Mouse (Mus musculus) gastrocnemius, postnatal 14 days (tissue): ENCODE measurements around the gene Nup133. TPM values are rescaled to one million over a fixed set of nuclear protein-coding genes. Genes with fewer than 3 reads are reported as not detected.
A peak's percentile ranks its signal among the peaks of the same experiment; 100 is the strongest.
"Not testable (repeated sequence)": the region's sequence is repeated elsewhere in the genome, so short reads cannot be mapped to it uniquely, and the experiment has no call there.

Experiments
- DNase-seq: peaks from one replicate; pipeline ENCODE4 v3.0.0; 2021; ENCODE audit warnings: mixed read lengths
- intact Hi-C: fragments of 180-260 bp; cut with DNase I; formaldehyde crosslinking; loops from one replicate; pipeline ENCODE4 v1.15.1; 2025; ENCODE audit warnings: low total_unique reads
- long read RNA-seq, 2 experiments: library from polyadenylated mRNA; stranded (forward); transcript quantifications; one replicate each; pipeline ENCODE4 v2.0.0; 2021
- total RNA-seq, 2 experiments: library from RNA; stranded (reverse); gene quantifications; 2 replicates each; pipeline ENCODE4 v1.2.3; 2021

Gene Nup133
- total RNA-seq: 1 to 10 TPM; 9.8 to 9.9 TPM
- long read RNA-seq, experiment 1, full-length matches to known transcripts: 8 of 14 reads
- long read RNA-seq, experiment 1, partial matches to known transcripts: 3 of 14 reads
- long read RNA-seq, experiment 1, other reads (novel, unspliced or antisense): 3 of 14 reads
- long read RNA-seq, experiment 2, full-length matches to known transcripts: 13 of 17 reads
- long read RNA-seq, experiment 2, partial matches to known transcripts: 2 of 17 reads
- long read RNA-seq, experiment 2, other reads (novel, unspliced or antisense): 2 of 17 reads

DNA sequence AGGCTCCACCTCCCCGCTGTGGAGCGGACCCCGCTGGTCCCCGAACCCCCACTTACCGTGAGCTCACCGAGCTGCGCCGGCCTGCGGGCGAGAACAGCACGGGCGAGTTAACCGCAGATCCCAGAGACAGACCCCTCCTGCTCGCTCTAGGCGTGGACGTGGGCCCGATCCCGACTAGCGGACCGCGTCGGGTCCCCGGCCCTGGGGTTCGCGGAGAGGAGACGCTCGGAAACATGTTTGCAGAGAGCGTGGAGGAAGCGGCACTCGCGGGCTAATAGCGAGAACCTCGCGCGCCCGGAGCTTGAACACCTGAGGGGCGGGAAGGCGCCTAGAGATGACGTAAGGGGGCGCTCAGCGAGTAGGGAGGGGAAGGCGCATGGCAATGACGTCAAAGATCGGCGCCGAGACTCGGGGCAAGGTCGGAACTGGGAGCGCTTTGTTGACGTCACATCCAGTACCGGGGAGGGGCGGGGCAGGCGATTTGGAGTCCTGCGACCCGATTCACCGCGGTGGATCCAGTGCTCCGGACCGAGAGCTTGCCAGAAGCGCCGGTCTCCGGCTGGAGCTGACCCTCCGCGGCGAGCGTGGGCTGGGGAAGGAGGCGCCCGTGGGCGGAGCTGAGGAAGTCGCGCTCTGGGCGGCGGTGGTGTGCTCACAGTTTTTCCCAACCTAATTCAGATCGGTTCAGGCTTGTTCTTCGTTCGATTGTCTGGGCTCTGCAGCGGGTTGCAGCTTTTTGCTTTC, at the start of gene Nup133:
TSS of gene Nup133 (minus strand) at position 324 of the 744 bp plus-strand sequence.
- DNase-seq: peak; percentile 99
- intact Hi-C loops: no loop called here

DNA sequence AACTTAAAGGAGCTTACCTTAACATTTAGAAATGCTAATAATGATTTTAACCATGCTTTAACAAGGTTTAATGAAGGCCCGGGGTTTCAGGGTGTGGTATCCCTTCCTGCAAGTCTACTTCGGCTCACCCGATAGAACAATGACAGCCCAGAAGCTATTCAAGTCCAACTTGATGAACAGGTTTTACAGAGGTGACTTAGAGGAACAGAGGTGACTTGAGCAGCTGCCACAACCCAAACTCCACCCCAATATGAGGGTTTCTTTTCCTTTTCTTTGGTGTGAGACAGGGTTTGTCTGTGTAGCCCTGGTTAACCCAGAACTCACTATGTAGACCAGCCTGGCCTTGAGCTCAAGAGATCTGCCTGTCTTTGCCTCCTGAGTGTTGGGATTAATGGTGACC, 44.9 kb upstream of the Nup133 start:
- no peak for DNase-seq
- intact Hi-C loops: no loop called here

DNA sequence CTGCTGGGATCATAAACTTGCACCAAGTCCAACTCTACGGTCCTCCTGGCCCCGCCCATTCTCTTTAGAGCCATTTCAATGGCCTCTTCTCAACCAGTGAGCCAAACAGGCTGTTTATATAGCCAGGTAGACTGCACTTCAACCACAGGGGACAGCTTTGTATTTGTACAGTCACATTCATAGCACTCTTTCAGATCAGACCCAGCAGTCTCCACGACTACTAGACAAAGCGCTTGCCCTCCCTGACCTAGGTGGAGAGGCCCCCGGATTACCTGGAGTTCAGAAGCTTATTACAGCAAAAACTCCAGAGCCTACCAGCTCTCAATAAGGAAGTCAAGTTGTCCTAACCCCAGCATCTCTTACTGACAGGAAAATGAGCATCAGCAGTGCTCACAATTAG, 44.5 kb upstream of the Nup133 start:
- no peak for DNase-seq
- intact Hi-C loops: no loop called here

DNA sequence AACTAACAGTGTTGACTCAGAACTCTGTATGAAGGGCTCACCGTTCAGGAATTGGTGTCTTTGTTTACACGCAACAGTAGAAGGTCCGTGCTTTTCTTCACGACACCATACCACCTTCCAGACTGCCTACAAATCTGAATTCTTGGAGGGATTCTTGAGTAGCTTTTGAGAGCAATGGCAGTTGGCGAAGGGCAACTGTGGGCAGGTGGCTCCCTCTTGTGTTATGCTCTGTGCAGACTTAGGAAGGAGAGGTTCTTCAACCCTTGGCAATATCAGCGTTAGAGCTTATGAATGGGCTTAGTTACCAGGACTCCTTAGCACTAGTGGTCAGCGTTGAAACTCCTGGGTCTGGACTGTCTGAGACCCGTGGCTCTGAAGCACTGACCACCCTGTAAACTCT, 43.5 kb upstream of the Nup133 start:
- no peak for DNase-seq
- intact Hi-C loops: no loop called here

DNA sequence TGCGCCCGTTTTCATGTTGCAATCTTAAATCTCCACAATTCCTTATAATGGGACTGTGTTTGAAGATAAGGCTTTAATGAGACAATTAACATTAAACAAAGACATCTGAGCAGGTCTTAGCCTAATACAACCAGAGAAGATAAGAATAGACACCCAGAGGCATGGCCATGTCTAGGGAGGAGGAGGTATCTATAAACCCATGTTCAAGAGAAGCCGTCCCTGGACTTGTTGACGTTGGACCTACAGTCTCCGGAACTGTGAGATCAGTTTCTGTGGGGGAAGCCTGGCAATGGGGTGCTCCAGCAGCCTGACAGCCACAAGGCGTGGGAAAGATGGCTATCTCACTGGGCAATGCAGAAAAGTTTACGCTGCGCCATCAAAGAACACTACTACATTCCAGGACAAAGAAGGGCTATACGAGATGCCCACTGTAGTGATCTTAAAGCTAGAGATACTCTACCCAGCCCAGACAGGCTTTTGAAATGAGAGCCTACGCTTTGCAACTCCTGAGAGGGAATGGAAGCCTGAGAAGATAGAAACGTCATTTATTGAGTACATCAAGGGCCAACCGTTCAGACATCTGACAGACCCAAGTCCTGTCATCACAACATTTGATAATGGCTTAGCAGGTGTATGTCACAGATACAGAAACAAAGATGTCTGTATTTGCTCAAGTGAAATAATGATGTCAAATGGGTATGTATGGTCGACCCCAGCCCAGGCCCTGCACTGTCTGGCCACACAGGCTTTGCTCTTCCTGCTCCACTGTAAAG, 41.4 kb upstream of the Nup133 start:
- intact Hi-C loops: no loop called here
- DNase-seq: no peak

DNA sequence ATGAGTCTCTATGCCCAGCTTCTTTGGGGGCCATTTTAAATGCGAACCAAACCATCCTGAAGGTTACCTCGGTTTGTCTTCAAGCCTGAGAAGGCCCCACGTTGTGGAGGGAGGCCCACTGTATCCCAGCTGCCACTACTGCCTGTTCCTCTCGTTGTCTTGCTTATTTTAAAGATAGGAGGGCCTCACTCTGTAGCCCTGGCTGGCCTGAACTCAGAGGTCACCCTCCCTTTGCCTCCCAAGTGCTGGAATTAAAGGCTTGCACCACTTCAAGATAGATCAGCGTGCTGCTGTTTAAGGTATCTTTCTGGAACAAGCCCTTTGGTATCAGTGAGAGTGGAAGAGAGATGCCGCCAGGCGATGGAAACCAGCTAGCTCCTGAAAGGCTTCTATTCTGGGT, 40.1 kb upstream of the Nup133 start:
- intact Hi-C loops: no loop called here
- no peak for DNase-seq

DNA sequence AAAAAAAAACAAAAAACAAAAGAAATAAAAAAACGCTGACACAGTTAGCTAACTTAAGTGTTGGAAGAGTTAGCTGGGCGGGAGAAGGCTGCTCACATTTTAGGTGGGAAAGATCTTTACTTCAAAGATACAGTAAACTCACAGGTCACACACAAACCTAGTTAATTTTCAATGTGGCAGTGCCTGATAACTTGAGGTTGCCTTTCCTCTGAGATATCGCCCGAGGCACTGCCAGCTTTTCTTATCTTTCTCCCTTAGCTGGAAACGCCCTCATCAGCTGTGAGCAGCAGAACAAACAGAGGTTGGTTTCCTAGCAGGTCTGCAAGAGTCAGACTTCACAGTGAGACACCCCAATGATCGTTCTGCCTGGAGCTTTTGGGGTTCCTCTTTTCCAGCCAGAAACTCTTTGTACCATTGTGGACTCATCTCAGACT, 39.6 kb upstream of the Nup133 start:
- intact Hi-C loops: no loop called here
- no peak for DNase-seq

DNA sequence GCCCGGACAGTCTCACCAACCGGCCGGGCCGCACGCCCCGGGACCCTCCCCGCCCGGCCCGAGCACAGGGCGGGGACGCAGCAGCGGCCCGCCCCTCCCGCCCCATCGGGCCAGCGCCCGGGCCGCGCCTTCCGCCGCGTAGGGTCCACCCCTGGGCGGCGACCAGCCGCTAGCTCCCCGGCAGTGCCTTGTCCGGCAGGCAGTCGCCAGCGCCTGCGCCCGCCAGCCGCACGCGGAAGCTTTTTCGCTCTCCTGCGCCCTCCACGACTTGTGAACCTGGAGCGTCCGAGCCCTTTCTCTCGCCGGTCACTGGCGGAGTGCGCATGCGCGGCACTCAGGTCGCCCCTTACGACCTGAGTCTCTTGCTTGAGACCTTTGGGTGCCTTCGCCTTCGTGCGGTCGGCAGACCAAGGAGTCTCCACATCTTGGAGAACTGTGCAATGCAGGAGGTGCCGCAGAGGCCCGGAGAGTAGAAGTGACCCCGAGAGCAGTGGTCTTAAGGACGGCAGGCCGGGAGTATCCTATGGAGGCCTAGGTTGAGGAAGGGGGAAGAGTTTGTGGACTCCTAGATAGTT, 33.8 kb upstream of the Nup133 start, which contains the start of gene Abcb10:
TSS of gene Abcb10 (minus strand) at position 297 of the 575 bp plus-strand sequence.
- DNase-seq: peak; percentile 90
- intact Hi-C loops: no loop called here

DNA sequence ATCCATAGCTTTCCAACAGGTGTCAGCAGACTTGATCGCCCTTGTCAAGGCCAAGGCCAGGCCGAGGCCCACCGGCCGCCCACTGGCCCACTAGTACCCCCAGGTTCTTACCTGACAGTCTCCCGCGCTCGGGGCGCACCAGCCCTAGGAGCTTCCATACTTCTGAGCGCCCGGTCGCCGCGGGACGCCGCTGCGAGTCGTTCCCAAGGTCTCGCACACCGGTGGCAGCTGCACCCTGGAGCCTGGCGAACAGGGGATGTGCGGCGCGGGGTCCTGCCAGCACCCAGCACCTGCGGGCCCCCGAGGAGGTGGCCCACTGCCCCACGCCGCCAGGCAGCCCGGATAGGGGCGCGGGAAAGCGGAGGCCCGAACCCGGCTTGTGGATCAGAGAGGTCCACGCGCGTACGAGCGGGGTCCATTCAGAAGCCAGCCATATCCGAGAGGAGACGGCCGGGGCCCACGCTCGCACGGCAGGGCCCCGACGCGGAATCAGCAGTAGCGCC, 33.3 kb upstream of the Nup133 start:
- no peak for DNase-seq
- intact Hi-C loops: no loop called here

DNA sequence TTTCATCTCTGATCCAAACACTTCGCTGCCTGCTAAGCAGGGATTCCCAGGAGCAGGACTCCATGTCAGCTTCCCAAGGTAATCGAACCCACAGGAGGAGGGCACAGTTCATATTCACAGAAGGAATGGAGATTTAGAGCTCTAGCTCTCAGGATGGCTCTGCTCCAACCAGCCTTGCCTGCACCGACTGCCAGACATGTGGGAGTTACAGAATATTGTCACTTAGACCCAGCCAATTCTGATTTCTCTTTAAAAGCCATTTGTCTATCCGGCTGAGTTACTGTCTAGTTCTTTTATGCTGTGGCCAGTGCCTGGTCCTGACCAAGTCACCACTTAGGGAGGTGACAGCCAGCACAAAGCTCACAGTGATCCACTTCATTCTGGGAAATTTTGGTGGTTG, 32.6 kb upstream of the Nup133 start:
- DNase-seq: no peak
- intact Hi-C loops: no loop called here

DNA sequence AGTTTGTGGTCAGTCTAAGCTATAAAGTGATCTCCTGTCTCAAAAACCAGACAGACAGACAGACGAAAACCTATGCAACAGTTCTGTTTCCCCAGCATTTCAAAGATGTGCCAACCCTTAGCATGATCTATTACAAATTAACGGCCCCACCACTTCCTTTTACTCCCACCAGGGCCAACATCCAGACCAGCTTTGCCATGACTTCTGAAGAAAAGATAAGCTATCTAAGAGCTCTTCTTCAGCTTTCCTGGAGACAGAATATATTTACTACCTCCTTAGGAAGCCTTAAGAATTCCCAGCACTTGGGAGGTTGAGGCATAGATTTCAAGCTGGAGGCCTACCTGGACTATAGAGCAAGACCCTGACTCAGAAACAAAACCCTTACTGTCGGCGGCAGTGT, 31.2 kb upstream of the Nup133 start:
- intact Hi-C loops: no loop called here

DNA sequence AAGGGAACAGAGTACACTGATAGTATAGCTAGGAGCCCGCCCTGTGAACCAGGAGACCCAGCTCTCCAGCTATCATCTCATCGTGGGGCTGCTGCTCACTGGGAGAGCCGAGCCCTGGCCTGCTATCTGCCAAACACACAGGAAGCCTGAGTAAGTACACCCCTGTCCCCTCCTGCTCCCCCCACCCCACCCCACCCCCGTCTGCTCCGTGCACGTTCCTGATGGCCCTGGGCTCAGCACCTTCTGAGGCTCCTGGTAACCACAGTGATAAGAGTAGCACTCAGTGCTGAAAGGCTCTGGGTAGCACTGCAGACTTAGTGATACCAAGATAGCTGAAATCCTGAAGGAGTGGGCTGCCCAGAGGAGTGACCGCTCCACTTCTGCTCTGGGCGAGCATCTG, 29.9 kb upstream of the Nup133 start:
- no peak for DNase-seq
- intact Hi-C loops: no loop called here

More for the DNA sequence above, 31.2 kb upstream of the Nup133 start:
- DNase-seq: no peak

DNA sequence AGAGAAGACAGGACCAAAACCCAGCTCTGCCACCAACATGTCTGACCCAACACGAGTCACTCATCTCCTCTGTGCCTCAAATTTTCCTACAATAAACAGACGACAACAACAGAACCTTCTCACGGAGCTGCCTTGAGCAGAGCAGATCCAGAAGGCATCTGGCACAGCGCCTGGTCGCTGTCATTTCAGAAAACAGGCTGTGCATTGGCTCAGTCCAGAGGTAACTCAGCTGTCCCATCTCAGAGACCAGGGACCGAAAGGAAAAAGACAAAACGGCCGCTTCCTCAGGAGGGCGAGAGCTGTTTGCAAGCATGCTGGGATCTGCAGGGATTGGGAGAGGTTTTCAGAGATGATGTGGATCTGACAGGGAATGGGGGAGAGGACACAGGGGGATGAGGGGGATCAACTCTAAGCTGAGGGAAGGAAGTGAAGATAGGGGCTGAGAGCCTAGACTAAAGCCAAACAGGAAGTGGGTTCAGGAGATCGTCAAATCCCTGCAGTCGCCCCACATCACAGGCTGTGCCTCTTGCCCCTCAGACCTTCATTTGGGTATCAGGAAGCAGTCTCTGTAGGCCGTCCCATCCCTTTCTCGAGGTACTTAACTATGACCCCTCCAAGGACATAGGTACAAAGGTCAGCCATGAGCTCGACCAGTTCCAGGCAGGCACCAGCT, 29.2 kb upstream of the Nup133 start:
- no peak for DNase-seq
- intact Hi-C loops: no loop called here

DNA sequence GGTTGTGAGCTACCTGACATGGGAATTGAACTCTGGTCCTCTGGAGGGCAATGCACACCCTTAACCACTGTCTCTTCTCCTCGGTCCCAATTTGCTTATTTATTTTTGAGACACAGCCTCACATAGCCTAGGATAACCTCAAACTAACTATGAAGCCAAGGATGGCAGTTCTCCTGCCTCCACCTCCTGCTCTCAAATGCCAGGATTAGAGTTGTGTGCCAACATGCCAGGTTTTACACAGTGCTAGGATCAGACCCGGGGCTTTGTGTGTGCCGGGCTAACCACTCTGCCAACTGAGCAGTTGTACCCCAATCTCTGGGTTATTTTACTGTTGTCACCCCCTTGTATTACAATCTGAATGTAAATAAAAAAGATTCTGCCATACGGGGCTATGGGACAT, 28.4 kb upstream of the Nup133 start:
- no peak for DNase-seq
- intact Hi-C loops: no loop called here

DNA sequence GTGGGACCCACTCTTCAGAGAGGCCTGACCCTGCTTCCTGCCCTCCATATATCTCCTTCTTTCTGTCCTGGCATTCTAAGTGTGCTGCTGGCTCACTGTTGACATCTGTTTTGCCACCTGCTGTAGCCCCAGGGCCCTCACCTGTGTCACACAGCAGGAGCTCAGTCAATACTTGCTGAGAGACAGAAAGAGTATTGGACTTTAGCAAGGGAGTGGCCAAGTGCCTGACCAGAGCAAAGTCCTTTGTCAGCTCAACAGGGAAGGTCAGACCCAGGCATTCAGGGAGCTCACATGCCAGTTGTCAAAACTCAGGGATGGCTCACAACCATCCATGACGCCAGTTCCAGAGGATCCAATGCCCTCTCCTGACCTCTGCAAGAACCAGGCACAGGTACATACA, 24.4 kb upstream of the Nup133 start:
- no peak for DNase-seq

DNA sequence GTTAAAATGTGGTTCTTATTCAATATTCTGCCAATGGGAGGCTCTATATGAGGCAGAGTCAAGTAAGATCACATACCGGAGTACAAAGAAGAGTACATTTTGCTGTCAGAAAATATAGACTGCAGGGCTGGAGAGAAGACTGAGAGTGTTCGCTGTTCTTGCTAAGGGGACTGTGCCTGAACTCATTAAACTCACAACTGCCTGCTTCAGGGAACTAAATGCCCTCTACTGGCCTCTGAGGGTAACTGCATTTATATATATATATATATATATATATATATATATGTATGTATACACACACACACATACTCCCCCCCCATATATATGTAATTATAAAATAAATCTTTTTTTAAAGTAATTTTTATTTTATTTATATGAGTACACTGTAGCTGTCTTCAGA, 17.8 kb upstream of the Nup133 start:
- no peak for DNase-seq

More for the DNA sequence above, 24.4 kb upstream of the Nup133 start:
- intact Hi-C loops: no loop called here

DNA sequence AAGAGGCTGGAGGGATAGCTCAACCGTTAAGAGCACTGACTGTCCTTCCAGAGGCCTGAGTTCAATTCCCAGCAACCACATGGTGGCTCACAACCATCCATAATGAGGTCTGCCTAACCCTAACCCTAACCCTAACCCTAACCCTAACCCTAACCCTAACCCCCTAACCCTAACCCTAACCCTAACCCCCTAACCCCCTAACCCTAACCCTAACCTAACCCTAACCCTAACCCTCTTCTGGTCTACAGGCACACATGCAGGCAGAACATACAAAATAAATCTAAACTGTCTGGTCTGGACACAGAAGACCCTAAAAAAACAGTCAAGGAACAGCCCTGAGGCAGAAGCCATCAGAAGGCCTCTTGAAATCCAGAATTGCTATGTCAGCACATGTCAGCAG, 12.3 kb upstream of the Nup133 start:
- no peak for DNase-seq
- intact Hi-C loops: no loop called here

More for the DNA sequence above, 17.8 kb upstream of the Nup133 start:
- intact Hi-C loops: no loop called here

DNA sequence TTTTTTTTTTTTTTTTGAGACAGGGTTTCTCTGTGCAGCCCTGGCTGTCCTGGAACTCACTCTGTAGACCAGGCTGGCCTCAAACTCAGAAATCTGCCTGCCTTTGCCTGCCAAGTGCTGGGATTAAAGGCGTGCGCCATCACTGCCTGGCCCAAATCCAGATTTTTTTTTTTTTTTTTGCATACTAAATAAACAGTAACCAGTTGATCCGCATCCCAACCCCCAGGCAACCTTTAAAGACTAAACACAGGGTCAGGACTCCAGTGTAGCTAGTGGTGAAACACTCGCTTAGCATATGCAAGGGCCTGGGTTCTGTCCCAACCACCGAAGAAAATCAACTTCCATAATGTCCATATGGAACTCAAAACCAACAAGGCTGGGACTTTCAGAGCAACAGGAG, 11.5 kb upstream of the Nup133 start:
- intact Hi-C loops, DNase-seq: not testable (repeated sequence)

DNA sequence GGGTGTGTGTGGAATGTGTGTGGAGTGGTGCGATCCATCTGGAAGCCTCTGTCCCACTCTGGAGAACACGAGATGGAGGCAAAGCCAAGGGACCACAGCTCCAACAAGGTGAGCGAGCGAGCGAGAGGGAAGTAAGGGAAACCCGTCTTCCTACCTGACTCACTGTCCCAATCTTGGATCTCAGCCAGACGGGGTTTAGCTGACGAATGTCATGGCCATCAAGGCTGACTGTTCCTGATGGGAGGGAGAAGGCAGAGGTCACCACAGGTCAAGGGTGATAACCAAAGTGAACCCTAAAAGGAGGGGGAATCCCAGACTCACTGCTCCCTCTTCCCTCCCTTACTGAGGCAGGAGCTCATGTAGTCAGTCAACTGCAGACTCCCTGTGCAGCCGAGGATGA, 11.0 kb upstream of the Nup133 start:
- intact Hi-C loops: no loop called here
- DNase-seq: no peak
